Mouse (Mus musculus): ENCODE measurements around the gene Sik3. TPM values are rescaled to one million over a fixed set of nuclear protein-coding genes. Genes with fewer than 3 reads are reported as not detected.
"Not testable (repeated sequence)": the region's sequence is repeated elsewhere in the genome, so short reads cannot be mapped to it uniquely, and the experiment has no call there.

Gene Sik3
- polyA plus RNA-seq, 1 experiment from 2014 or later = 13.6 TPM

- 80% methylated on average over 2 of the region's 2 CpGs for WGBS
- Histone ChIP-seq H3K27ac (no peak overlapping the region), H3K36me3 (replicated peaks) (no peaks in the 10 kb centered on the region), H3K9ac (no peak overlapping the region), H3K27me3 (replicated peaks) (no peaks in the 10 kb centered on the region), H3K9me3 (no peaks in the 10 kb centered on the region), H3K4me2 (no peak overlapping the region), H3K4me3 (no peak overlapping the region), H3K4me1 (peaks cover 3% of the 10 kb centered on the region)
- no peak for ATAC-seq (replicated peaks)
Observed at GRCm38 (mm10) chr9:46150890-46151703, 138.5 kb downstream of the Sik3 start.

GRCm38 (mm10) chr9:46151704-46152040, 139.1 kb downstream of the Sik3 start:
- Histone ChIP-seq H3K4me2 (no peak overlapping the region), H3K4me1 (peaks cover 5% of the 10 kb centered on the region), H3K36me3 (replicated peaks) (no peaks in the 10 kb centered on the region), H3K27me3 (replicated peaks) (no peaks in the 10 kb centered on the region), H3K27ac (no peak overlapping the region), H3K9me3 (no peaks in the 10 kb centered on the region), H3K4me3 (no peak overlapping the region), H3K9ac (no peak overlapping the region)
- 82% methylated on average over 6 of the region's 6 CpGs for WGBS
- ATAC-seq (replicated peaks) = no peak

- WGBS = 66% methylated on average over 8 of the region's 8 CpGs
- H3K27me3 ChIP-seq (replicated peaks) = no peaks in the 10 kb centered on the region
- H3K36me3 ChIP-seq (replicated peaks) = no peaks in the 10 kb centered on the region
- no peaks in the 10 kb centered on the region for H3K9me3 ChIP-seq
- no peak overlapping the region for H3K4me3 ChIP-seq
- H3K9ac ChIP-seq = no peak overlapping the region
- peaks cover 5% of the 10 kb centered on the region for H3K4me1 ChIP-seq
- ATAC-seq (replicated peaks) = no peak
- no peak overlapping the region for H3K27ac ChIP-seq
- H3K4me2 ChIP-seq = no peak overlapping the region
Observed at GRCm38 (mm10) chr9:46152067-46153015, 139.7 kb downstream of the Sik3 start.

GRCm38 (mm10) chr9:46154469-46154868, 141.8 kb downstream of the Sik3 start:
- Histone ChIP-seq H3K27ac (no peak overlapping the region), H3K4me3 (no peak overlapping the region), H3K9me3 (no peaks in the 10 kb centered on the region), H3K4me2 (no peak overlapping the region), H3K27me3 (replicated peaks) (no peaks in the 10 kb centered on the region), H3K9ac (no peak overlapping the region), H3K36me3 (replicated peaks) (no peaks in the 10 kb centered on the region), H3K4me1 (peaks cover 5% of the 10 kb centered on the region)
- 82% methylated on average over 2 of the region's 2 CpGs for WGBS
- ATAC-seq (replicated peaks) = no peak

GRCm38 (mm10) chr9:46155026-46155425, 142.4 kb downstream of the Sik3 start:
- H3K36me3 ChIP-seq (replicated peaks) = no peaks in the 10 kb centered on the region
- no peak overlapping the region for H3K9ac ChIP-seq
- no peak overlapping the region for H3K4me2 ChIP-seq
- peaks cover 5% of the 10 kb centered on the region for H3K4me1 ChIP-seq
- 81% methylated on average over 4 of the region's 4 CpGs for WGBS
- ATAC-seq (replicated peaks) = no peak
- no peak overlapping the region for H3K4me3 ChIP-seq
- no peak overlapping the region for H3K27ac ChIP-seq
- H3K9me3 ChIP-seq = no peaks in the 10 kb centered on the region
- H3K27me3 ChIP-seq (replicated peaks) = no peaks in the 10 kb centered on the region

- 98% methylated on average over 8 of the region's 8 CpGs for WGBS
- H3K4me1 ChIP-seq = not testable (repeated sequence)
Observed at GRCm38 (mm10) chr9:46155818-46156217, 143.2 kb downstream of the Sik3 start.

GRCm38 (mm10) chr9:46156711-46157110, 144.1 kb downstream of the Sik3 start:
- WGBS = 34% methylated on average over 4 of the region's 4 CpGs
- ATAC-seq (replicated peaks) = no peak; the same call in 1 of the 2 replicates
- Histone ChIP-seq H3K9me3 (no peaks in the 10 kb centered on the region), H3K27me3 (replicated peaks) (no peaks in the 10 kb centered on the region), H3K27ac (no peak overlapping the region; the same call in 1 of the 2 replicates), H3K36me3 (replicated peaks) (no peaks in the 10 kb centered on the region), H3K4me1 (peaks cover 5% of the 10 kb centered on the region; the same call in 1 of the 2 replicates), H3K4me2 (no peak overlapping the region), H3K9ac (no peak overlapping the region), H3K4me3 (no peak overlapping the region)

More at GRCm38 (mm10) chr9:46155818-46156217, 143.2 kb downstream of the Sik3 start:
- not testable (repeated sequence) for H3K27ac ChIP-seq; H3K4me3 ChIP-seq; H3K9ac ChIP-seq; H3K27me3 ChIP-seq (replicated peaks); H3K36me3 ChIP-seq (replicated peaks); H3K4me2 ChIP-seq; ATAC-seq (replicated peaks); H3K9me3 ChIP-seq

- Histone ChIP-seq H3K27ac (no peak overlapping the region), H3K4me3 (no peak overlapping the region), H3K4me1 (peaks cover 2% of the 10 kb centered on the region; the same call in 1 of the 2 replicates), H3K9me3 (no peaks in the 10 kb centered on the region), H3K4me2 (no peak overlapping the region), H3K36me3 (replicated peaks) (no peaks in the 10 kb centered on the region), H3K9ac (no peak overlapping the region), H3K27me3 (replicated peaks) (no peaks in the 10 kb centered on the region)
- 83% methylated on average over 4 of the region's 4 CpGs for WGBS
- no peak for ATAC-seq (replicated peaks)
Observed at GRCm38 (mm10) chr9:46158273-46158813, 145.7 kb downstream of the Sik3 start.

GRCm38 (mm10) chr9:46163430-46163829, 150.8 kb downstream of the Sik3 start:
- Histone ChIP-seq H3K27ac (no peak overlapping the region), H3K36me3 (replicated peaks) (no peaks in the 10 kb centered on the region), H3K4me1 (no peaks in the 10 kb centered on the region), H3K27me3 (replicated peaks) (no peaks in the 10 kb centered on the region), H3K4me2 (no peak overlapping the region), H3K9me3 (no peaks in the 10 kb centered on the region), H3K4me3 (no peak overlapping the region), H3K9ac (no peak overlapping the region)
- ATAC-seq (replicated peaks) = no peak
- whole genome bisulfite sequencing = 86% methylated on average over 8 of the region's 8 CpGs

GRCm38 (mm10) chr9:46168802-46169201, 156.2 kb downstream of the Sik3 start:
- WGBS = 88% methylated on average over 4 of the region's 4 CpGs
- no peak overlapping the region for H3K4me2 ChIP-seq
- ATAC-seq (replicated peaks) = no peak
- H3K36me3 ChIP-seq (replicated peaks) = no peaks in the 10 kb centered on the region
- no peaks in the 10 kb centered on the region for H3K4me1 ChIP-seq
- H3K4me3 ChIP-seq = no peak overlapping the region
- no peaks in the 10 kb centered on the region for H3K27me3 ChIP-seq (replicated peaks)
- no peak overlapping the region for H3K9ac ChIP-seq
- no peak overlapping the region for H3K27ac ChIP-seq
- H3K9me3 ChIP-seq = no peaks in the 10 kb centered on the region

- ATAC-seq (replicated peaks) = no peak
- H3K4me1 ChIP-seq = no peaks in the 10 kb centered on the region
- no peaks in the 10 kb centered on the region for H3K36me3 ChIP-seq (replicated peaks)
- no peaks in the 10 kb centered on the region for H3K9me3 ChIP-seq
- 92% methylated on average over 2 of the region's 2 CpGs for WGBS
- H3K4me3 ChIP-seq = no peak overlapping the region
- no peak overlapping the region for H3K27ac ChIP-seq
- no peak overlapping the region for H3K4me2 ChIP-seq
- no peak overlapping the region for H3K9ac ChIP-seq
- H3K27me3 ChIP-seq (replicated peaks) = no peaks in the 10 kb centered on the region
Observed at GRCm38 (mm10) chr9:46172251-46172650, 159.6 kb downstream of the Sik3 start.

GRCm38 (mm10) chr9:46172953-46173352, 160.3 kb downstream of the Sik3 start:
- ATAC-seq (replicated peaks) = no peak
- WGBS = 62% methylated on average over 2 of the region's 2 CpGs
- H3K4me3 ChIP-seq = no peak overlapping the region

More at GRCm38 (mm10) chr9:46172953-46173352, 160.3 kb downstream of the Sik3 start:
- H3K27ac ChIP-seq = no peak overlapping the region
- H3K36me3 ChIP-seq (replicated peaks) = no peaks in the 10 kb centered on the region
- no peaks in the 10 kb centered on the region for H3K4me1 ChIP-seq
- H3K9ac ChIP-seq = no peak overlapping the region
- no peaks in the 10 kb centered on the region for H3K27me3 ChIP-seq (replicated peaks)
- H3K9me3 ChIP-seq = no peaks in the 10 kb centered on the region
- no peak overlapping the region for H3K4me2 ChIP-seq
